Mouse (Mus musculus): ENCODE measurements around the gene Zfp710.

GRCm38 (mm10) chr7:80058405-80059063, 33.9 kb downstream of the Zfp710 start:
- TF ChIP-seq CTCF (conservative IDR thresholded peaks at IDR 0.05; ENCODE audit: low read length) (no peak), POU5F1 (IDR thresholded peaks at IDR 0.05; ENCODE audit: borderline replicate concordance, low read length) (no peak), NANOG (IDR thresholded peaks at IDR 0.05; ENCODE audit: borderline replicate concordance, low read length) (no peak)

All from E14TG2a.4 (cell line).